Mouse (Mus musculus) testis, adult 2 months (tissue): ENCODE data around the gene Tle2. TPM values are rescaled to one million over a fixed set of nuclear protein-coding genes. Genes with fewer than 3 reads are reported as not detected.

ENCODE experiments used
- H3K27ac ChIP-seq: fragments of 200-500 bp; 2 replicates; pipeline ENCODE4 v1.5.1; 2012; ENCODE audit warnings: low read depth, low read length; ENCODE audit not compliant: control insufficient read depth, insufficient read depth
- H3K27me3 ChIP-seq: fragments of 200-500 bp; 2 replicates; pipeline ENCODE4 v1.6.1; 2012; ENCODE audit warnings: mild to moderate bottlenecking, low read length, moderate library complexity; ENCODE audit not compliant: control insufficient read depth, insufficient read depth
- H3K36me3 ChIP-seq: fragments of 200-500 bp; 2 replicates; pipeline ENCODE4 v1.6.1; 2012; ENCODE audit warnings: mild to moderate bottlenecking, low read length; ENCODE audit not compliant: control insufficient read depth, insufficient read depth
- H3K4me1 ChIP-seq: fragments of 200-500 bp; 2 replicates; pipeline ENCODE4 v1.6.1; 2012; ENCODE audit warnings: low read length; ENCODE audit not compliant: control insufficient read depth, insufficient read depth
- H3K4me3 ChIP-seq: fragments of 200-500 bp; 2 replicates; pipeline ENCODE4 v1.5.1; 2012; ENCODE audit warnings: low read depth, mild to moderate bottlenecking, low read length, moderate library complexity, mixed read lengths; ENCODE audit not compliant: control insufficient read depth
- CTCF ChIP-seq: fragments of 200-500 bp; IDR thresholded peaks from 2 replicates; pipeline ENCODE4 v1.5.1; 2012; ENCODE audit warnings: low read depth, mild to moderate bottlenecking, inconsistent platforms, low read length, moderate library complexity; ENCODE audit not compliant: control insufficient read depth, insufficient read depth, insufficient replicate concordance
- POLR2A ChIP-seq: fragments of 200-500 bp; IDR thresholded peaks from 2 replicates; pipeline ENCODE4 v1.6.1; 2012; ENCODE audit warnings: low read depth, mild to moderate bottlenecking, inconsistent platforms, low read length, moderate library complexity; ENCODE audit not compliant: control insufficient read depth
- polyA plus RNA-seq: library from polyadenylated mRNA; depleted of rRNA; stranded (reverse); fragments of >200 nt; gene quantifications from 2 replicates; pipeline ENCODE4 v1.2.3, GENCODE M21; 2012

Tle2 gene
- polyA plus RNA-seq, 1 experiment: 19.0 TPM

DNA sequence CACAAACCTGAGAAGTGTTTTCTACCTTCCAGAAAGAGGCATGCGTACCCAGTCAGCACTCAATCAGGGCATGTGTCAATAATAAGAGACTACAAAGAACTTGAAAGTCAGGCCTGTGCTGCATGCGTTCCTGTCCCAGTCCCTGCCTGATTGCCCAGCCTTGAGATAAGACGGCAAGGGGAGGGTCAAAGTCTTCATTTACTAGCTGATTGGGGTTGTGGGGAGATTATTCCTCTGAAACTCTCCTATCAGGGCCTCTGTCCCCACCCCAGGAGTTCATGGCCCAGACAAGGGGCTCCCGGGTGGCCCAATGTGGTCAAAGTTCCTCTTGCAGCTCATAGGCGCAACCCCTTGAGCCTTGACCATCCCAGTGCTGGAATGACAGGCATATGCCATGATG is 28.0 kb upstream of the Tle2 start:
- Histone ChIP-seq H3K4me3 (no peak overlapping the region), H3K27ac (no peak overlapping the region), H3K36me3 (no peaks in the 10 kb centered on the region), H3K27me3 (no peaks in the 10 kb centered on the region), H3K4me1 (peaks cover 10% of the 10 kb centered on the region)
- no peak for TF ChIP-seq CTCF
- TF ChIP-seq POLR2A: no peak

DNA sequence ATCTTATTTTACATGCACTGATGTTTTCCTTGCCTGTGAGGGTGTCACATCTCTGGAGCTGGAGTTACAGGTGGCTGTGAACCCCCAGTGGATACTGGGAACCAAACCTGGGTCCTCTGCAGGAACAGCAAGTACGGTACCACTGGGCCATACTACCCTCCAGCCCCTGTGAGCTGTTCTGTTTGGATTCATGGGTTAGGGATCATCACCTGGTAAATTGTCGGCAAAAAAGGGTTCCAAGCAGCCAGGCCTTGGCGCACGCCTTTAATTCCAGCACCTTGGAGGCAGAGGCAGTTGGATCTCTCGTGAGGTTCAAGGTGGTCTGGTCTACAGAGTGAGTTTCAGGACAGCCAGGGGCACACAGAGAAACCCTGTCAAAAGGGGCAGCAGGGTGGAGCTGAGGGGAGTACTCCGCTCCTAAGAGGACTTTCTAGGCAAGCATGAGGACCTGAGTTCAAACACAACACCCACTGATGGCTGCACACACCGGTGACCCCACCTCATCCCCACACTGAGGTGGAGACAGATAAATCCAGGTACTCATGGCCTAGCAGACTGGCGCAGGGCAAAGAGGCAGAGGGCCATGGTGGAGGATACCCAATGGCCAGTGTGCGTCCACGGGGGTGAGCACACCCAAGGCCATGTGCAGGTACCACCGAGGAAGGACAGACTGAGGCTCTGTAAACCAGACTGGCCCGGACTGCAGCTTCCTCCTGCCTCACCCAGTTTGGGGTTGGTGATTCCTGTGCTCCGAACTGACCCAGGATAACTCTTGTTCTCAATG is 27.4 kb upstream of the Tle2 start:
- H3K27ac ChIP-seq: no peak overlapping the region
- no peak for TF ChIP-seq POLR2A
- no peak for TF ChIP-seq CTCF

DNA sequence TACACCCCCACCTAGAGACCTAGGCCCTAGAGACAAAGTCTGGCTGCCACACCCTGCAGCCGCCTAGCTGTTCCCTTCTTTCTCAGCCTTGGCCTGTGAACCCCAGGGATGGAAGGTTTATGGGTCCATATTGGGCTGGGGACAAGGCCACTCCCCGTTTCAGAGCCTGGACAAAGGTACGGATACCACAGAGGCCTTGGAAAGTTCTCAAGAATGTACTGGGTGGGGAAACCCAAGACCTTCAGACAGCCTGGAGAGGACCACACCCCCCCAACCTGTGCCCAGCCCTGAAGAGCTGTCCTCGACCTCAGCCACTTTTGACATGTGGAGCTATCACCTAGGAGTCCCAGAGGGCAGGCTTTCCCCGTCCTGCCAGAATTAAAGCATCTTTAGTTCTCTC is 25.4 kb upstream of the Tle2 start:
- no peak overlapping the region for H3K27ac ChIP-seq
- TF ChIP-seq POLR2A (no peak), CTCF (no peak)
- H3K36me3 ChIP-seq: no peaks in the 10 kb centered on the region
- H3K4me3 ChIP-seq: no peak overlapping the region
- H3K27me3 ChIP-seq: no peaks in the 10 kb centered on the region
- H3K4me1 ChIP-seq: peaks cover 14% of the 10 kb centered on the region

More for the DNA sequence above, 27.4 kb upstream of the Tle2 start:
- Histone ChIP-seq H3K4me3 (no peak overlapping the region), H3K4me1 (peaks cover 15% of the 10 kb centered on the region), H3K36me3 (no peaks in the 10 kb centered on the region), H3K27me3 (no peaks in the 10 kb centered on the region)

- H3K27me3 ChIP-seq: no peaks in the 10 kb centered on the region
- peaks cover 8% of the 10 kb centered on the region for H3K4me1 ChIP-seq
- TF ChIP-seq CTCF: peak; percentile 81; the same call in 1 of the 2 replicates
- no peak for TF ChIP-seq POLR2A
- H3K36me3 ChIP-seq: no peaks in the 10 kb centered on the region
- H3K4me3 ChIP-seq: no peak overlapping the region
- H3K27ac ChIP-seq: no peak overlapping the region
Measured at GRCm38 (mm10) chr10:81550257-81550656, 24.1 kb upstream of the Tle2 start.

DNA sequence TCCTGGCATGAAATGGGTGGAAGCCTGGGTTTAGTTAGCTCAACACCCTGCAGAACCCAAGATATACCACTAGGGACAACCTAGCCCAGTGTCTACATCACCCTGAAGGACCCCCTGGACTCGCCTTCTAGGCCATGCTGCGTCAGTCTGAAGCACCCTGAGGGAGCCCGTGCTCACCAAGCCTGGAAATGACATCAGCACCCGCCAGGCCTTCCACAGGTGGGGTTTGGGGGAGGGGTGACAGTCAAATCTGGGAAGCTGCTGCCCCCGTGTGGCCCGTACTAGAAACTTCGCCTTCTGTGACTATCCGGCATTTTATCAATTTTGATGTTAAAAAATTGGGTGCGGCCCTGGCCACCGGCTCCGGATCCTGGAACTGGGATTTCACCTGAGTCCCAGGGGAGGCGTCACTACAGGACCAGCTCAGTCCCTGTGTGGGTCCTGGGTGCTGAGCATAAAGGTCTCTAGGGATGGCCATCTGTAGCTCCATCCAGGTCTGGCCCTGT is 22.7 kb upstream of the Tle2 start:
- TF ChIP-seq CTCF (peak; percentile 78), POLR2A (no peak)
- no peak overlapping the region for H3K4me3 ChIP-seq
- H3K27me3 ChIP-seq: no peaks in the 10 kb centered on the region
- H3K4me1 ChIP-seq: peaks cover 8% of the 10 kb centered on the region
- no peaks in the 10 kb centered on the region for H3K36me3 ChIP-seq
- no peak overlapping the region for H3K27ac ChIP-seq

DNA sequence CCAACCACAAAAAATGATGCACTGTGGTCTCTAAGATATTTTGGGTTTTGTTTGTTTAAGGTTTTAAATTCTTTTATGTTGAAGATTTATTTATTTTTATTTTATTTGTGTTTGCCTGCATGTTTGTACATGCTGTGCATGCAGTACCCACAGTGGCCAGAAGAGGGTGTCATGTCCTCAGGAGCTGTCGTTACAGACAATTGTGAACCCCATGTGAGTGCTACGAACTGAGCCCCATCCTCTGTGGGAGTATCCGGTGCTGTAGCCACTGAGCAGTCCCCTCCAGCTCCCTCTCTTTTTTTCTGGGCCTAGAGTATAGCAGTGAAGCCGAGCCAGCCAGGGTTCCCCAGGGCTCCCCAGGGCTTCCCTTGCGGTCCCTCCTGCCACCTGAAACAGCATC is 21.1 kb upstream of the Tle2 start:
- TF ChIP-seq POLR2A: no peak
- peak; percentile 78 for TF ChIP-seq CTCF
- Histone ChIP-seq H3K4me3 (no peak overlapping the region), H3K27me3 (no peaks in the 10 kb centered on the region), H3K36me3 (no peaks in the 10 kb centered on the region), H3K27ac (no peak overlapping the region), H3K4me1 (peaks cover 8% of the 10 kb centered on the region)

- Histone ChIP-seq H3K4me3 (no peak overlapping the region), H3K36me3 (no peaks in the 10 kb centered on the region), H3K27ac (no peak overlapping the region), H3K27me3 (no peaks in the 10 kb centered on the region), H3K4me1 (peaks cover 10% of the 10 kb centered on the region)
- no peak for TF ChIP-seq POLR2A
- TF ChIP-seq CTCF: no peak
Measured at GRCm38 (mm10) chr10:81553807-81554755, 20.3 kb upstream of the Tle2 start.
